Mouse (Mus musculus) embryonic facial prominence, embryonic 12.5 days (tissue): ENCODE measurements around the gene Tbx1. TPM values are rescaled to one million over a fixed set of nuclear protein-coding genes. Genes with fewer than 3 reads are reported as not detected.

Source experiments
- ATAC-seq: fragments of 200-750 bp; cut with Nextera tagmentation; 2 replicates; pipeline ENCODE4 v1.8.0; 2017; ENCODE audit not compliant: insufficient number of reproducible peaks, insufficient read depth, low FRiP score, low TSS enrichment
- H3K27ac ChIP-seq: fragments of 300-500 bp; sonication (generic); 2 replicates; pipeline ENCODE4 v1.5.1; 2016; ENCODE audit warnings: mild to moderate bottlenecking
- H3K27me3 ChIP-seq: fragments of 300-500 bp; sonication (generic); 2 replicates; pipeline ENCODE4 v1.6.1; 2016; ENCODE audit warnings: mild to moderate bottlenecking, moderate library complexity
- H3K36me3 ChIP-seq: fragments of 300-500 bp; sonication (generic); 2 replicates; pipeline ENCODE4 v1.6.1; 2016; ENCODE audit warnings: mild to moderate bottlenecking
- H3K4me1 ChIP-seq: fragments of 300-500 bp; sonication (generic); 2 replicates; pipeline ENCODE4 v1.6.1; 2016
- H3K4me2 ChIP-seq: fragments of 300-500 bp; sonication (generic); replicated peaks from 2 replicates; pipeline ENCODE4 v1.6.1; 2016; ENCODE audit warnings: mild to moderate bottlenecking, moderate library complexity
- H3K4me3 ChIP-seq: fragments of 300-500 bp; sonication (generic); 2 replicates; pipeline ENCODE4 v1.5.1; 2016; ENCODE audit warnings: mild to moderate bottlenecking
- H3K9ac ChIP-seq: fragments of 300-500 bp; sonication (generic); 2 replicates; pipeline ENCODE4 v1.6.1; 2016; ENCODE audit warnings: mild to moderate bottlenecking, moderate library complexity
- H3K9me3 ChIP-seq: fragments of 300-500 bp; sonication (generic); 2 replicates; pipeline ENCODE4 v1.6.1; 2016; ENCODE audit warnings: mild to moderate bottlenecking, moderate library complexity
- WGBS: fragments of 180-500 bp; shearing (Covaris S2); methylation state at CpG from one replicate; pipeline ENCODE4 v1.1.7; 2016; 5-methylcytosine and 5-hydroxymethylcytosine counted together
- polyA plus RNA-seq: library from polyadenylated mRNA; unstranded; fragments of >200 nt; fragmentation: Nextera tagmentation; extraction: Ambion mirVana; gene quantifications from 2 replicates; pipeline ENCODE4 v1.2.1, GENCODE M21; 2016

The Tbx1 gene
- polyA plus RNA-seq, 1 experiment from 2014 or later = 21.9 TPM

DNA sequence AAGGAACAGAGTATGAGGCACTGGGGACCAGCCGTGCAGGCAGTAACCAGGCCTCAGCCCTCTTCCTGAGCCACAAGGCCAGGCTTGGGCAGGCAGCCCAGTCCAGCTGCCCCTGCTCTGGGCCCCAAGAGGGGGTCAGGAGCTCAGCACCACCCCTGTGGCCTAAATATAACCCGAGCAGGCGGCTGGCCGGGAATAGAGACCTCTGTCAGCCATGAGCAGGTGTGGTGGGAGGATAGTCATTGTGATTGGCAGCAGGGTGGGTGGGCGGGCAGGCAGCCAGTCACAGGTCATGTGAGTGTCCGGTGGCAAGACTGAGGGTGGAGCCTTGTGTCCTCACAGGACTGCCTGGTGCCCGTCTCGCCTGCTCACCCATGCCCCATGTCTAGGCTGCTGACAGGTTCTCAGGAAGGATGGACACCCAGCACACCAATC is 13.8 kb upstream of the Tbx1 start:
- H3K4me1 ChIP-seq = peaks cover 30% of the 10 kb centered on the region; the same call in 1 of the 2 replicates
- H3K27ac ChIP-seq = no peak overlapping the region
- 55% methylated on average over 8 of the region's 8 CpGs for WGBS
- no peak overlapping the region for H3K4me2 ChIP-seq
- H3K36me3 ChIP-seq = no peaks in the 10 kb centered on the region
- no peak overlapping the region for H3K4me3 ChIP-seq
- H3K9me3 ChIP-seq = no peaks in the 10 kb centered on the region
- no peak overlapping the region for H3K9ac ChIP-seq
- 0 out of 2 replicates have a peak, but pooled peaks cover 8% of the 10 kb centered on the region for H3K27me3 ChIP-seq
- ATAC-seq = no peak

- H3K9ac ChIP-seq = no peak overlapping the region
- peak overlapping the region; percentile 46; the same call in 1 of the 2 replicates for H3K27ac ChIP-seq
- 56% methylated on average over 7 of the region's 7 CpGs for WGBS
Measured at GRCm38 (mm10) chr16:18601447-18601846, 11.0 kb upstream of the Tbx1 start.

DNA sequence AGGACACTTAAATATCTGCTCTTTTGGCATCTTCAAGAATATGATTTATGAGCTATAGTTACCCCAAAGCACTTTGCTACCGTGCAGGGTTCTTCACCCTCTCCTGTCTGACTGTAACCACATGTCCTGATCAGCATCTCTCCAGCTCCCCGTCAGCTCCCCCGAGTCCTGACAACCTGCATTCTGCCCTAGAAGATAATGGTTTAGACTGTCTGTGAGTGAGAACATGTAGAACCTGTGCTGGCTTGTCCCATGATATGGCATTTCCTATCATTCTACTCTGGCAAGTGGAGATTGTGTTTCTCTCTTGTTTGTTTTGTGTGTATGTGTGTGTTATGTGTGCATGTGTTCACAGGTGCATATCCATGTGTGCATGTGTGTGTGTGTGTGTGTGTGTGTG is 7.5 kb upstream of the Tbx1 start:
- Histone ChIP-seq H3K4me2 (no peak overlapping the region), H3K9me3 (no peaks in the 10 kb centered on the region), H3K27me3 (peaks cover 15% of the 10 kb centered on the region), H3K9ac (no peak overlapping the region), H3K4me3 (no peak overlapping the region), H3K27ac (no peak overlapping the region), H3K36me3 (no peaks in the 10 kb centered on the region), H3K4me1 (peaks cover 19% of the 10 kb centered on the region; the same call in 1 of the 2 replicates)
- no peak for ATAC-seq
- WGBS = 76% methylated on average over 3 of the region's 3 CpGs

More at GRCm38 (mm10) chr16:18601447-18601846, 11.0 kb upstream of the Tbx1 start:
- no peaks in the 10 kb centered on the region for H3K27me3 ChIP-seq
- H3K4me2 ChIP-seq = no peak overlapping the region
- H3K9me3 ChIP-seq = no peaks in the 10 kb centered on the region
- no peak overlapping the region for H3K4me3 ChIP-seq
- no peak for ATAC-seq
- no peaks in the 10 kb centered on the region for H3K36me3 ChIP-seq
- peaks cover 24% of the 10 kb centered on the region; the same call in 1 of the 2 replicates for H3K4me1 ChIP-seq

DNA sequence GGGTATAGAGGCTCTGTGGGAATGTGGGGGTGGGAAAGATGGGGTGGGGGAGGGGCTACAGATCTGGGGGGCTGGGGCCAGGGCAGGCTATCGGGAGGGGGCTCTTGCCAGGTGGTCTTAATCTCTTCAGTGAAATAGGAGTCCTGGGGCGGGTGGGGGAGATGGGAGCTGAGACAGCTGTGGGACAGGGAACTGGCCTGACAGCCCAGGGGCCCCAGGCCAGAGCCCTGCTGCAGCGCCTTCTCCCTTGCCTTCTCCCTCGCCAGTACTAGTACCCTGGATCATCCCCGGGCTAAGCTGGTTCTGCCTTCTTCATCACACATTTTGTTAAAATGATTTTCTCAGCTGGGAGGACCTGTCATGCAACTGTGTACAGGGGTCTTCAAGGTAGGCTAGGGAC is 5.8 kb upstream of the Tbx1 start:
- Histone ChIP-seq H3K4me1 (peaks cover 16% of the 10 kb centered on the region; the same call in 1 of the 2 replicates), H3K4me3 (no peak overlapping the region), H3K27me3 (peaks cover 31% of the 10 kb centered on the region), H3K4me2 (no peak overlapping the region), H3K27ac (no peak overlapping the region), H3K9me3 (no peaks in the 10 kb centered on the region), H3K36me3 (no peaks in the 10 kb centered on the region), H3K9ac (no peak overlapping the region)
- ATAC-seq = no peak
- 35% methylated on average over 5 of the region's 5 CpGs for WGBS

DNA sequence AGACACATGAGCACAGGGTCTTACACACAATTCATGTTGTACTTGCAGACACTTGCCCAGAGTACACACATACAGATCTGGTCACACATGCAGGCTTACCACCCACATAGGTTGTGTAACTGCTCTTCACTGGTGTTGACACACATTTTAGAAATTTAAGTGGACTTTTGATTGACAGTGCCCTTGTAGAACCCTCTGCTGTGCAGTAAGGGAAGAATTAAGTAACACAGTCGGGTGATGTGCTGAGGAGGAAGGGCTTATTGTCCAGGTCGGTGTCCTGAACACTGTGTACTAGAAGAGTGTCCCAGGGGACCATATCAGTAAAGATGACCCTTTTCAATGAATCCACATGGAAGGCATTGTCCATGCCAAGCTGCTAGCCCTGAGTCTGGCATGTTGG is 3.5 kb upstream of the Tbx1 start:
- Histone ChIP-seq H3K36me3 (no peaks in the 10 kb centered on the region), H3K4me3 (no peak overlapping the region), H3K9ac (no peak overlapping the region), H3K27me3 (peaks cover 54% of the 10 kb centered on the region), H3K4me1 (peaks cover 20% of the 10 kb centered on the region; the same call in 1 of the 2 replicates), H3K4me2 (no peak overlapping the region), H3K27ac (no peak overlapping the region), H3K9me3 (no peaks in the 10 kb centered on the region)
- 61% methylated on average over 2 of the region's 2 CpGs for WGBS
- ATAC-seq = no peak

GRCm38 (mm10) chr16:18591047-18592018 is 862 bp upstream of the Tbx1 start:
- peaks cover 26% of the 10 kb centered on the region for H3K4me1 ChIP-seq
- no peaks in the 10 kb centered on the region for H3K36me3 ChIP-seq
- ATAC-seq = no peak
- H3K27ac ChIP-seq = no peak overlapping the region
- H3K4me2 ChIP-seq = peak overlapping the region; percentile 48
- H3K27me3 ChIP-seq = peaks cover 79% of the 10 kb centered on the region
- H3K9me3 ChIP-seq = no peaks in the 10 kb centered on the region
- WGBS = 1% methylated on average over 59 of the region's 59 CpGs
- H3K9ac ChIP-seq = peak overlapping the region; percentile 3; the same call in 1 of the 2 replicates
- peak overlapping the region; percentile 25 for H3K4me3 ChIP-seq

DNA sequence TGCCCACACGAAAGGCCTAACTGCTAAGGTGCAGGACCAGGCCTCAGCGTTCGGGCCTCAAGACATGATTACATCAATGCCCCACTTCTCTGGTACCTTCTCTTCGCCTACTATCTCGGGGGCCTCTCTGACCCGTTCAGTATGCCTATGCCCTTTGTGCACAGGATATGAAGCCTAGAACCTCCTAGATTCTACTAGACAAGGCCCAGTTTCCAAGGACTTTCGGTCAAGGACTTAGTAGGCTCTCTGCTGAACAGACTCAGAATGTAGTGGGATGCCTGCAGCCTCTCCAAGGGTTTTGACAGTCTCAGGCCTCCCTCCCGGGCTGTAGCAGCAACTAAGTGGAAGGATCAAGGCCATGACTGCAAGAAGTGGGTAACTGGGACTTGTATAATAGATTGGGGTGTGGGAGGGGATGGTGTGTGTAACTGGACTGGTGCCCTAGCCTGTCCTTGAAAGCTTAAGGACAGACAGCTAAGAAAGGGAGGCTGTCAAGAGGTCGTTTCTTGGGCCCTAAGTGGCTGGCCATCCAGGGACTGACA is 1.3 kb downstream of the Tbx1 start:
- Histone ChIP-seq H3K4me3 (0 out of 2 replicates have a peak overlapping the region, but pooled peaks have one; percentile 53), H3K27me3 (peaks cover 96% of the 10 kb centered on the region), H3K4me2 (peak overlapping the region; percentile 82), H3K36me3 (no peaks in the 10 kb centered on the region), H3K27ac (no peak overlapping the region), H3K9me3 (no peaks in the 10 kb centered on the region), H3K9ac (no peak overlapping the region), H3K4me1 (peaks cover 28% of the 10 kb centered on the region)
- 19% methylated on average over 9 of the region's 9 CpGs for WGBS
- ATAC-seq = no peak

DNA sequence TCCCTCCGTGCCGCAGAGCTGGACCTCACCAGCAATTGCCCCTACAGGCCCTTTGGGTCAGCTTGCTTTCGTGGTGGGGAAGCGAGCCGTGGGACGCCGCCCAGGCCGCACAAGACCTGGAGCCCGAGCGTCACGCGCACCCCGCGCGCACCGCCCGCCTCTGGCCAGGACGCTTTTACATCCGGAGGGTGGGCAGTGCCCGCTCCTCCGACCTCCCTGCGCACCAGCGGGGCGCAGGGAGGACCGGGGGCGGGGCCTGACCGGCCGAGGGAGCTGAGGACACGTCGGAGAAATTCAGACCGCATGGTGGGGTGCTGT is 1.8 kb downstream of the Tbx1 start:
- Histone ChIP-seq H3K36me3 (no peaks in the 10 kb centered on the region), H3K4me1 (peaks cover 28% of the 10 kb centered on the region), H3K27me3 (peaks cover 97% of the 10 kb centered on the region), H3K27ac (0 out of 2 replicates have a peak overlapping the region, but pooled peaks have one; percentile 54), H3K4me2 (peak overlapping the region; percentile 82), H3K4me3 (peak overlapping the region; percentile 53; the same call in 1 of the 2 replicates), H3K9me3 (no peaks in the 10 kb centered on the region), H3K9ac (peak overlapping the region; percentile 25; the same call in 1 of the 2 replicates)
- 4% methylated on average over 31 of the region's 31 CpGs for WGBS
- no peak for ATAC-seq

- Histone ChIP-seq H3K4me3 (peak overlapping the region; percentile 53), H3K27me3 (peaks cover 97% of the 10 kb centered on the region), H3K36me3 (no peaks in the 10 kb centered on the region), H3K9ac (peak overlapping the region; percentile 44; the same call in 1 of the 2 replicates), H3K9me3 (no peaks in the 10 kb centered on the region), H3K4me2 (peak overlapping the region; percentile 82), H3K4me1 (peaks cover 28% of the 10 kb centered on the region), H3K27ac (0 out of 2 replicates have a peak overlapping the region, but pooled peaks have one; percentile 54)
- no peak for ATAC-seq
- WGBS = under 1% methylated on average over 57 of the region's 57 CpGs
Measured at GRCm38 (mm10) chr16:18587847-18588737, 2.4 kb downstream of the Tbx1 start.

DNA sequence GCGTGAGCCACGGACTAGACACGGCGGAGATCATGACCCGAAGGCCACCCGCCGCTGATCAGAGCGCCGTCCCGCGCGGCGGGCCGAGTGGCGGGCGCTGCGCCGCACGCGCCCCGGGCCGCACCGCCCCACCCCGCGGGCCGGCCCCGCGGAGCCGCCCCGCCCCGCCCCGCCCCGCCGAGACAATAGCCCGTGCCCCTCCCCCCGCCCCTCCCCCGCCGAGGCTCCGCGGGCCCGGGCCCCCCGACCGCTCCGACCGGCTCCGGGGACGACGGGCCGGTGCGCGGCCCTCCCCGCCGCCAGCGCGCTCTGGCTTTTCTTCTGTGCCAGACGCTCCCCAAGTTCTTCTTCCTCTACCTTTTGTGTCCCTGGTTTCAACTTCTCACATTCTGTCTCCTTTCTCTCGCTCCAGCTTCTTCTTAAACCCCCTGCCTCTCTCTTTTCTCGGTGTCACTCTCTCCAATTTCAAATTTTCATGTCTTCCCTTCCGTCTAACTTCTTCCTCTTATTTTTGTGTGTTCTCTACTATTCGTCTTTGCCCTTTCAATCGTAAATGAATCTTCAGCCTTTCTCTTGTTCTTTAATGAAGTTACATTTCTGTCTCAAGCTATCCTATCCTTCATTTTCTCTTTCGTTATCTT is 3.4 kb downstream of the Tbx1 start:
- 2% methylated on average over 24 of the region's 62 CpGs for WGBS
- H3K4me2 ChIP-seq = peak overlapping the region; percentile 82
- peaks cover 30% of the 10 kb centered on the region for H3K4me1 ChIP-seq
- H3K27me3 ChIP-seq = peaks cover 99% of the 10 kb centered on the region
- peak overlapping the region; percentile 53 for H3K4me3 ChIP-seq
- H3K36me3 ChIP-seq = no peaks in the 10 kb centered on the region
- H3K9me3 ChIP-seq = no peaks in the 10 kb centered on the region
- peak overlapping the region; percentile 72 for H3K9ac ChIP-seq
- H3K27ac ChIP-seq = peak overlapping the region; percentile 77
- ATAC-seq = no peak
